Comparison of ENCODE assay signal across 19 mouse cellular contexts in the genomic region with DNA sequence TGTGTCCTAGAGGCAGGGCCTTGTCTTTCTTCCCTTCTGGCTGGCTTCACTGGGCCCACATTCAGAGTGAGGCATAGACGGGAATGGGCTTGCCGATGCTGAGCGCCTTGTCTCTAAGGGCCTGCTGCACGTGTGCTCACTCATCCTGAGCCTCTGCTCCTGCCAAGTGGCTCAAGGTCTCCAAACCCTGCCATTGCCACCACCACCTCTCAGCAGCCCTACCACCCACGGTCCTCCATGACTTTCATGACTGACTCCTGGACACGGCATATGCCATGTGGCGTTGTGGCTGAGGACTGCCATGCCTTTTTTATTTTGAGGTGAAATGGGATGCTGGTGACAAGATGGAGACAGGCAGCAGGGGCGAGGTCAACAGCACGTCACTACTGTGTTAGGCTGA.
"Had no signal": no experiment of that assay in that cellular context is flagged by ENCODE, and none has a peak within 500 bp of the region (broad histone marks: within the 10 kb centered on the region; RNA-seq: fewer than 3 reads in every experiment).

No protein-coding gene starts in this region.

- H3K9me3 ChIP-seq: midbrain, embryonic 10.5 days; midbrain, embryonic 12.5 days; neural tube, embryonic 13.5 days; neural tube, embryonic 15.5 days had no signal

- H3K27me3 ChIP-seq: midbrain, embryonic 12.5 days; neural tube, embryonic 13.5 days; neural tube, embryonic 15.5 days had no signal

- H3K4me3 ChIP-seq: midbrain, embryonic 10.5 days; midbrain, embryonic 12.5 days; myocyte; neural tube, embryonic 13.5 days; neural tube, embryonic 15.5 days had no signal

- DNase-seq: lung, adult 18-20 months; lung, embryonic 14.5 days; lung, postnatal 10 days; lung, postnatal 4 days; midbrain, embryonic 14.5 days; retina, postnatal 1 day; right cerebral cortex, adult 18-20 months; right cerebral cortex, postnatal 25 days; right cerebral cortex, postnatal 4 days; spleen, adult 18-20 months; thymus, adult 18-20 months; thymus, postnatal 14 days; thymus, postnatal 36 days had no signal

- H3K4me2 ChIP-seq: lung, embryonic 14.5 days; midbrain, embryonic 12.5 days; neural tube, embryonic 13.5 days; neural tube, embryonic 15.5 days had no signal

- ATAC-seq: midbrain, embryonic 16.5 days had no signal

- H3K27ac ChIP-seq: midbrain, embryonic 10.5 days; midbrain, embryonic 12.5 days; neural tube, embryonic 13.5 days; neural tube, embryonic 15.5 days had no signal

- H3K9ac ChIP-seq: lung, embryonic 14.5 days; midbrain, embryonic 12.5 days; neural tube, embryonic 13.5 days; neural tube, embryonic 15.5 days had no signal
